Mouse (Mus musculus) forebrain, embryonic 15.5 days (tissue): Measurements from ENCODE around the gene Slc35b1. TPM values are rescaled to one million over a fixed set of nuclear protein-coding genes. Genes with fewer than 3 reads are reported as not detected.
A peak's percentile ranks its signal among the peaks of the same experiment; 100 is the strongest.
"Not testable (repeated sequence)": the region's sequence is repeated elsewhere in the genome, so short reads cannot be mapped to it uniquely, and the experiment has no call there.

Experiments used
- ATAC-seq: fragments of 200-750 bp; cut with Nextera tagmentation; replicated peaks from 2 replicates; pipeline ENCODE4 v1.8.0; 2017; ENCODE audit warnings: mild to moderate bottlenecking, moderate TSS enrichment, moderate library complexity
- H3K27ac ChIP-seq: fragments of 300-500 bp; sonication (generic); replicated peaks from 2 replicates; pipeline ENCODE4 v1.5.1; 2015; ENCODE audit warnings: mild to moderate bottlenecking, inconsistent platforms
- H3K27me3 ChIP-seq: fragments of 300-500 bp; sonication (generic); 2 replicates; pipeline ENCODE4 v1.6.1; 2015; ENCODE audit warnings: inconsistent platforms
- H3K36me3 ChIP-seq: fragments of 300-500 bp; sonication (generic); 2 replicates; pipeline ENCODE4 v1.6.1; 2015; ENCODE audit warnings: mild to moderate bottlenecking, inconsistent platforms
- H3K4me1 ChIP-seq: fragments of 300-500 bp; sonication (generic); 2 replicates; pipeline ENCODE4 v1.6.1; 2015; ENCODE audit warnings: inconsistent platforms
- H3K4me2 ChIP-seq: fragments of 300-500 bp; sonication (generic); replicated peaks from 2 replicates; pipeline ENCODE4 v1.6.1; 2015; ENCODE audit warnings: mild to moderate bottlenecking, inconsistent platforms
- H3K4me3 ChIP-seq: fragments of 300-500 bp; sonication (generic); 2 replicates; pipeline ENCODE4 v1.5.1; 2015; ENCODE audit warnings: mild to moderate bottlenecking, inconsistent platforms
- H3K9ac ChIP-seq: fragments of 300-500 bp; sonication (generic); replicated peaks from 2 replicates; pipeline ENCODE4 v1.6.1; 2015; ENCODE audit warnings: mild to moderate bottlenecking, inconsistent platforms
- H3K9me3 ChIP-seq: fragments of 300-500 bp; sonication (generic); 2 replicates; pipeline ENCODE4 v1.6.1; 2016; ENCODE audit warnings: inconsistent platforms
- WGBS: fragments of 180-500 bp; shearing (Covaris S2); methylation state at CpG from one replicate; pipeline ENCODE4 v1.1.7; 2015; ENCODE audit warnings: mixed read lengths; 5-methylcytosine and 5-hydroxymethylcytosine counted together
- polyA plus RNA-seq: library from polyadenylated mRNA; unstranded; fragments of >200 nt; fragmentation: Nextera tagmentation; extraction: Ambion mirVana; gene quantifications from 2 replicates; pipeline ENCODE4 v1.2.1, GENCODE M21; 2015

The Slc35b1 gene
- polyA plus RNA-seq, 1 experiment from 2014 or later: 150 TPM

DNA sequence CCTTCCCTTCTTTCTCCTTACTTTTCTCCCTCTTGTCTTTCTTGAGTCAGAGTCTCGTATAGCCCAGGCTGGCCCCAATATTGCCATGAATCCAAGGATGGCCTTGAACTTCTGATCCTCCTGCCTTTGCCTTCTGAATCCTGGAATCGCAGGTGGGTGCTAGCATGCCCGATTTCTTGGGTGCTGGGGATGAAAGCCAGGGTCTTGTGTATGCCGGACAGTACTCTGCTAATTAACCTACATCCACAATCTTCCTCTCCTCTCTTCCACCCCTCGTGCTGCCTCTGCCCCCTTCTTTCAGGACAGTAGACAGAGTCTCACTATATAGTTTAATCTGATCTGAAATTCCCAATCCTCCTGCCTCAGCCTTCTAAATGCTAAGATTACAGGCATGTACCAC, 17.1 kb downstream of the Slc35b1 start:
- Histone ChIP-seq H3K36me3 (no peaks in the 10 kb centered on the region), H3K27me3 (no peaks in the 10 kb centered on the region), H3K4me3 (no peak overlapping the region), H3K4me2 (no peak overlapping the region), H3K9ac (no peak overlapping the region), H3K4me1 (peaks cover 34% of the 10 kb centered on the region), H3K9me3 (no peaks in the 10 kb centered on the region), H3K27ac (no peak overlapping the region)
- ATAC-seq: no peak
- 90% methylated on average over 5 of the region's 5 CpGs for WGBS

DNA sequence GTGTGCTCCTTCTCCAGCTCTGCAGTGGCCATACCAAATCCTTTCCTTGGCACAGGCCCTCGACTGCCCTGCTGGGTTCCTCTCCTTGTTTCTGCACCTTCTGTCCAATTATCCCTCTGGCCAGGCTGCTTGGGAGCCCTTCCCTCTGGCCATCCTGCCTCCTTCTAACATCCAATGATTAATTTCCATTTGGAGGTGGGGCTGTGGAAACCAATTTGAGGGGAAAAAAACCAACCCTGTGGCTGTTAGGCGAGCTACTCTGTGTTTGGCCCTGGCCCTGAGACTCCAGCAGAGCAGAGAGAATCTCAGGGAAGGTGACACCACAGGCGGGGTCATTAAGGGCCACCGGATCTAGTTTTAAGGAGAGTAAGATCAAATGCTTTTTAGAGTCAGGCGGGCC, 17.7 kb downstream of the Slc35b1 start:
- H3K27ac ChIP-seq: 0 out of 2 replicates have a peak overlapping the region, but pooled peaks have one; percentile 27
- 21% methylated on average over 5 of the region's 5 CpGs for WGBS
- ATAC-seq: no peak
- no peaks in the 10 kb centered on the region for H3K36me3 ChIP-seq
- H3K9ac ChIP-seq: no peak overlapping the region
- no peak overlapping the region for H3K4me3 ChIP-seq
- H3K4me1 ChIP-seq: peaks cover 34% of the 10 kb centered on the region
- H3K4me2 ChIP-seq: no peak overlapping the region
- H3K27me3 ChIP-seq: no peaks in the 10 kb centered on the region
- no peaks in the 10 kb centered on the region for H3K9me3 ChIP-seq

GRCm38 (mm10) chr11:95402658-95403101, 18.2 kb downstream of the Slc35b1 start:
- no peak overlapping the region for H3K4me2 ChIP-seq
- no peaks in the 10 kb centered on the region for H3K9me3 ChIP-seq
- H3K4me1 ChIP-seq: peaks cover 32% of the 10 kb centered on the region
- no peaks in the 10 kb centered on the region for H3K27me3 ChIP-seq
- no peak overlapping the region for H3K9ac ChIP-seq
- WGBS: 32% methylated on average over 8 of the region's 8 CpGs
- H3K36me3 ChIP-seq: no peaks in the 10 kb centered on the region
- no peak overlapping the region for H3K27ac ChIP-seq
- H3K4me3 ChIP-seq: no peak overlapping the region
- no peak for ATAC-seq

GRCm38 (mm10) chr11:95403382-95404340, 19.2 kb downstream of the Slc35b1 start:
- Histone ChIP-seq H3K36me3 (no peaks in the 10 kb centered on the region), H3K9me3 (no peaks in the 10 kb centered on the region), H3K4me2 (no peak overlapping the region), H3K9ac (no peak overlapping the region), H3K4me3 (no peak overlapping the region), H3K4me1 (peaks cover 22% of the 10 kb centered on the region), H3K27ac (no peak overlapping the region), H3K27me3 (no peaks in the 10 kb centered on the region)
- ATAC-seq: no peak
- 68% methylated on average over 16 of the region's 16 CpGs for WGBS

- no peak for ATAC-seq
- WGBS: 83% methylated on average over 4 of the region's 4 CpGs
These were observed 21.3 kb downstream of the Slc35b1 start for GRCm38 (mm10) chr11:95405771-95406170.

DNA sequence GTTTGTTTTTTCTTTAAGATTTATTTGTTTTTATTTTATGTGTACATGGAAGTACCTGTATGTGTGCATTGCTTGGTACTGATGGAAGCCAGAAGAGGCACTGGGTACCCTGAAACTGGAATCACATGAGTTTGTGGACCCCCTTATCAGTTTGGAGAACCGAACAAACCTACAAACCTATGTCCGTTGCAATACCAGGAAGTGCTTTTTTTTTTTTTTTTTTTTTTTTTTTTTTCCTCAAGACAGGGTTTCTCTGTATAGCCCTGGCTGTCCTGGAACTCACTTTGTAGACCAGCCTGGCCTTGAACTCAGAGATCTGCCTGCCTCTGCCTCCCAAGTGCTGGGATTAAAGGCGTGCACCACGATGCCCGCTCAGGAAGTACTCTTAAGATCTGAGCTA, 21.9 kb downstream of the Slc35b1 start:
- H3K4me2 ChIP-seq, H3K4me3 ChIP-seq, H3K27ac ChIP-seq, H3K27me3 ChIP-seq, H3K9ac ChIP-seq, H3K9me3 ChIP-seq, ATAC-seq, H3K36me3 ChIP-seq: not testable (repeated sequence)
- H3K4me1 ChIP-seq: peaks cover 13% of the 10 kb centered on the region
- 97% methylated on average over 5 of the region's 5 CpGs for WGBS

More at GRCm38 (mm10) chr11:95405771-95406170, 21.3 kb downstream of the Slc35b1 start:
- no peak overlapping the region for H3K4me2 ChIP-seq
- H3K9me3 ChIP-seq: no peaks in the 10 kb centered on the region
- H3K4me1 ChIP-seq: peaks cover 9% of the 10 kb centered on the region
- H3K4me3 ChIP-seq: no peak overlapping the region
- H3K27ac ChIP-seq: no peak overlapping the region
- no peak overlapping the region for H3K9ac ChIP-seq
- H3K36me3 ChIP-seq: no peaks in the 10 kb centered on the region
- no peaks in the 10 kb centered on the region for H3K27me3 ChIP-seq

GRCm38 (mm10) chr11:95409450-95410112, 25.1 kb downstream of the Slc35b1 start:
- no peak overlapping the region for H3K9ac ChIP-seq
- H3K4me3 ChIP-seq: no peak overlapping the region
- no peak for ATAC-seq
- WGBS: 89% methylated on average over 10 of the region's 10 CpGs
- H3K27ac ChIP-seq: no peak overlapping the region
- peaks cover 16% of the 10 kb centered on the region for H3K4me1 ChIP-seq
- no peaks in the 10 kb centered on the region for H3K9me3 ChIP-seq
- no peaks in the 10 kb centered on the region for H3K27me3 ChIP-seq
- no peak overlapping the region for H3K4me2 ChIP-seq
- H3K36me3 ChIP-seq: no peaks in the 10 kb centered on the region

DNA sequence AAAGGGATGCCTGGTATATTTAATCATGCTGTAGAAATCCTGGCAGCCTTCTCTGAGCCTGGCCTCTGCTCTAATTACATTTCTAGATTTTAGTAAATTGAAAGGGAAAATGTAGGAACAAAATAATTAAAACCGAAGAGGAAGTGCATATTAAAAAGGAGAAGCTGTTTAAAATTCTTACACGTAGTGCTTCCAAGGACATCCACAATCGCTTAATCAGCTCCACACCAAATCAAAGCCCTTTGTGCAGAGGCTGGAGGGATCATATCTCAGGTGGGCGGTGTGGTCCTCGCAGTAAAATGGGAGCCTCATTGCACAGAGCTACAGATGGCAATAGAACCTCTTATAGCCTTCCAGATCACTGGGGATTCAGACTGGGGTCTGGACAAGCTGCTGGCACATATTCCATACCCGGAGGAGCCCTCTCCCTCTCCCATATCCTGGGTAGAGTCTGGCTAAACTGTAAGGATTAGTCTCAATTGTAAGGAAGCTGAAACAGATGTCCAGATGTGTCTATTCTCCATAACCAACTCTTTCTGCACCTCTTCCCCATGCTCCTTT, 27.0 kb downstream of the Slc35b1 start:
- ATAC-seq: no peak
- Histone ChIP-seq H3K4me3 (no peak overlapping the region), H3K27me3 (no peaks in the 10 kb centered on the region), H3K27ac (peak overlapping the region; percentile 59), H3K9me3 (no peaks in the 10 kb centered on the region), H3K36me3 (no peaks in the 10 kb centered on the region), H3K4me2 (no peak overlapping the region), H3K9ac (no peak overlapping the region), H3K4me1 (peaks cover 33% of the 10 kb centered on the region)
- 48% methylated on average over 6 of the region's 6 CpGs for WGBS

- no peak overlapping the region for H3K4me2 ChIP-seq
- H3K9ac ChIP-seq: no peak overlapping the region
- no peaks in the 10 kb centered on the region for H3K36me3 ChIP-seq
- H3K27ac ChIP-seq: peak overlapping the region; percentile 59
- no peak for ATAC-seq
- 85% methylated on average over 3 of the region's 3 CpGs for WGBS
- no peaks in the 10 kb centered on the region for H3K27me3 ChIP-seq
- no peaks in the 10 kb centered on the region for H3K9me3 ChIP-seq
- no peak overlapping the region for H3K4me3 ChIP-seq
- H3K4me1 ChIP-seq: peaks cover 43% of the 10 kb centered on the region
These were observed 28.1 kb downstream of the Slc35b1 start for GRCm38 (mm10) chr11:95412615-95413014.

- ATAC-seq: peak; percentile 87
- no peaks in the 10 kb centered on the region for H3K9me3 ChIP-seq
- no peaks in the 10 kb centered on the region for H3K27me3 ChIP-seq
- 3% methylated on average over 36 of the region's 58 CpGs for WGBS
- peaks cover 45% of the 10 kb centered on the region for H3K4me1 ChIP-seq
- peak within 1 kb of the TSS; percentile 98 for H3K27ac ChIP-seq
- H3K36me3 ChIP-seq: no peaks in the 10 kb centered on the region
- peak within 1 kb of the TSS; percentile 74 for H3K9ac ChIP-seq
- H3K4me2 ChIP-seq: peak within 1 kb of the TSS; percentile 80
- peak within 1 kb of the TSS; percentile 70 for H3K4me3 ChIP-seq
These were observed 29.4 kb downstream of the Slc35b1 start, which contains the start of gene Spop for GRCm38 (mm10) chr11:95413641-95414535. Gene Spop, plus strand, starts transcription at chr11:95414080.

DNA sequence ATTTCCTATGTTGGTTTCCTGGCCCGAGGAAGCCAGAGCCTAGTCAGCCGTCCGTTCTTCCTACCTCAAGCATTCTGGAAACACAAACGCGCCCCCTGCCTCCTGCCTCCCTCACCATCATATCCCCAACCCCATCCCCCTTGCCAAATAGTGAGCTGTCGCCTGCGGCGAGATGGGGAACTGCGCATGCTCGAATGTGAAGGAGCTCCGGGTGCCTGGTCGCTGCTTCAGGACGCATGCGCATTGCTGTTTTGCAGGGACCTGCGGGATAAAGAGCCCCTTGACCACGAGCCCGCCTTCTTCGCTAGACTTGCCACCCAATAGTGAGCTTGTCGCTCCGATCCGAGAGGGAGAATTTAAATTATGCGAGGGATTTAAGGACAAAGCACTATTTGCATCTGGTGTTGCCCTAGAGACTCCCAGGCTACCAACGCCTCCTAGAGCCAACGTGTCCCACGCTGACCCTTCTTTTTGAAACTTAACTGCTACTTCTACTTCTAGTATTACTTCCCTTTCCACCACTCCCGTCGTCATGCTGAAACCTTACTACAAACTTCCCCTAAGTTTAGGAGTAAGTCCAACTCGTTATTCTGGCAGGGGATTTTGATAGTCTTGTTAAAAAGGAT, 30.2 kb downstream of the Slc35b1 start:
- peak; percentile 92 for ATAC-seq
- Histone ChIP-seq H3K27me3 (no peaks in the 10 kb centered on the region), H3K4me1 (peaks cover 45% of the 10 kb centered on the region), H3K4me3 (peak overlapping the region; percentile 70), H3K36me3 (no peaks in the 10 kb centered on the region), H3K4me2 (peak overlapping the region; percentile 80), H3K27ac (peak overlapping the region; percentile 98), H3K9me3 (no peaks in the 10 kb centered on the region), H3K9ac (peak overlapping the region; percentile 74)
- under 1% methylated on average over 28 of the region's 28 CpGs for WGBS
